Mouse (Mus musculus) lung, postnatal 0 days (tissue): ENCODE measurements around the gene Gps1.

Experiments
- CTCF ChIP-seq: IDR thresholded peaks from 2 replicates; pipeline ENCODE4 v1.5.1; 2016; ENCODE audit warnings: antibody characterized with exemption, mild to moderate bottlenecking
- EP300 ChIP-seq: IDR thresholded peaks from 2 replicates; pipeline ENCODE4 v1.6.1; 2016; ENCODE audit warnings: antibody characterized with exemption, mild to moderate bottlenecking, control low read depth

DNA sequence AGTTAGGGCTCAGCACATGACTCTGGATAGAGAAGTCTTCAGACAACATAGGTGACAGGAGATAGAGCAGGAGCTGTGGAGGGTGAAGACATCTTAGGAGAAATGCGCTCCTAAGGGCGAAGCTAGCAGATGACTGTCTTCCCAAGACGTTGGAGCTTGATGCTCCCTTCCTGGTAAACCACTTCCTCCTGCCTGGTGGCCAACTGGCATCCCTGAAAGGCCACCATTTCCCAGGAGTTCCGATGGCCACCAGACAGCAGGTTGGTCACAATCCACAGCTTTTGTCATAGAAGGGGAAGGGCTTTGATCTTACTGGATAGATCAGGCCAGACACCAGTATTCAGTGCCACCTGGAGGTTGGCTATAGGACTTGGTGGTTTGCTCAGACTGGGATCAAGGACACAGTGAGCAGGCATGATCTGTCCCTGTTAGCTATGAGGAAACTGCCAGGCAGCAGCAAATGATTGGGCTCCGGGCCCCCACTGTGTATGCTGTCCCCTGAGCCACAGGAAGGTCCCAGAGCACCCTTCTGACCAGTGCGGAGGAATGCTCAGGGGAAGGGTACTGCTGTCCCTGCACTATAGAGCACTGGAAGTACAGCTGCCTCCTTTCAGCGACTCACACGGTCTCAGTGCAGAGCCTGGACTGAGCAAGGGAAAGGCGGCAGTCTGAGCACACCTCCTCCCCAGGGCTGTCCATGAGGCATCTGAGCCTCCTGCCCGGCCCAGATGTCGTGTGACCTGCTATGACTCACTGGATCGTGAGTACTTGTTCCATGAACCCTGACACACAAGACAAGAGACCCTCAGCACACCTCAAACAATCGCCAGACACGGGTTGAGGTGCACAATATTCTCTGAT, 22.0 kb upstream of the Gps1 start:
- TF ChIP-seq CTCF = no peak
- 0 out of 2 replicates have a peak, but pooled peaks have one; percentile 54 for TF ChIP-seq EP300
